Mouse (Mus musculus) limb, embryonic 11.5 days (tissue): ENCODE data around the gene Sox9. TPM values are rescaled to one million over a fixed set of nuclear protein-coding genes. Genes with fewer than 3 reads are reported as not detected.

ENCODE experiments used
- ATAC-seq: fragments of 200-750 bp; cut with Nextera tagmentation; 2 replicates; pipeline ENCODE4 v1.8.0; 2017; ENCODE audit warnings: low read depth; ENCODE audit not compliant: insufficient number of reproducible peaks, low FRiP score, low TSS enrichment
- DNase-seq: peaks from one replicate; pipeline ENCODE4 v3.0.0-alpha.2; 2015; ENCODE audit warnings: low spot score
- H3K27ac ChIP-seq: fragments of 300-500 bp; sonication (generic); replicated peaks from 2 replicates; pipeline ENCODE4 v1.5.1; 2014; ENCODE audit warnings: low read depth, mild to moderate bottlenecking, low read length
- H3K27me3 ChIP-seq: fragments of 300-500 bp; sonication (generic); 2 replicates; pipeline ENCODE4 v1.6.1; 2014; ENCODE audit warnings: mild to moderate bottlenecking, low read length, mixed read lengths; ENCODE audit not compliant: control insufficient read depth, insufficient read depth
- H3K36me3 ChIP-seq: fragments of 300-500 bp; sonication (generic); 2 replicates; pipeline ENCODE4 v1.6.1; 2014; ENCODE audit warnings: mild to moderate bottlenecking, low read length, moderate library complexity, mixed read lengths; ENCODE audit not compliant: control insufficient read depth, insufficient read depth
- H3K4me1 ChIP-seq: fragments of 300-500 bp; sonication (generic); 2 replicates; pipeline ENCODE4 v1.6.1; 2014; ENCODE audit warnings: low read length, mixed read lengths; ENCODE audit not compliant: control insufficient read depth, insufficient read depth
- H3K4me2 ChIP-seq: fragments of 300-500 bp; sonication (generic); 2 replicates; pipeline ENCODE4 v1.6.1; 2014; ENCODE audit warnings: low read depth, mild to moderate bottlenecking, moderate library complexity; ENCODE audit not compliant: severe bottlenecking
- H3K4me3 ChIP-seq: fragments of 300-500 bp; sonication (generic); 2 replicates; pipeline ENCODE4 v1.5.1; 2014; ENCODE audit warnings: low read depth, low read length
- H3K9ac ChIP-seq: fragments of 300-500 bp; sonication (generic); 2 replicates; pipeline ENCODE4 v1.6.1; 2014; ENCODE audit warnings: mild to moderate bottlenecking, low read length
- H3K9me3 ChIP-seq: fragments of 300-500 bp; sonication (generic); 2 replicates; pipeline ENCODE4 v1.6.1; 2016; ENCODE audit warnings: low read length; ENCODE audit not compliant: control insufficient read depth
- WGBS: fragments of 180-500 bp; shearing (Covaris S2); extraction: QIAGEN DNeasy Blood & Tissue Kit; methylation state at CpG from one replicate; pipeline ENCODE4 v1.1.7; 2014; 5-methylcytosine and 5-hydroxymethylcytosine counted together
- polyA plus RNA-seq: library from polyadenylated mRNA; unstranded; fragments of >200 nt; fragmentation: Nextera tagmentation; extraction: Ambion mirVana; gene quantifications from 2 replicates; pipeline ENCODE4 v1.2.1, GENCODE M21; 2014

The Sox9 gene
- polyA plus RNA-seq, 1 experiment from 2014 or later: 215 TPM

GRCm38 (mm10) chr11:112828553-112829287 is 46.7 kb downstream of the Sox9 start:
- DNase-seq (no peak), ATAC-seq (no peak)
- Histone ChIP-seq H3K27ac (no peak overlapping the region), H3K4me2 (no peak overlapping the region), H3K9me3 (no peaks in the 10 kb centered on the region), H3K4me1 (peaks cover 6% of the 10 kb centered on the region), H3K36me3 (no peaks in the 10 kb centered on the region), H3K4me3 (no peak overlapping the region), H3K9ac (no peak overlapping the region), H3K27me3 (no peaks in the 10 kb centered on the region)
- 57% methylated on average over 9 of the region's 9 CpGs for WGBS

- H3K9me3 ChIP-seq: no peaks in the 10 kb centered on the region
- no peak overlapping the region for H3K4me2 ChIP-seq
- DNase-seq (no peak), ATAC-seq (no peak)
- no peak overlapping the region for H3K4me3 ChIP-seq
- H3K4me1 ChIP-seq: peaks cover 14% of the 10 kb centered on the region
- H3K27me3 ChIP-seq: no peaks in the 10 kb centered on the region
- no peaks in the 10 kb centered on the region for H3K36me3 ChIP-seq
- 57% methylated on average over 11 of the region's 11 CpGs for WGBS
- no peak overlapping the region for H3K27ac ChIP-seq
- no peak overlapping the region for H3K9ac ChIP-seq
Observed at GRCm38 (mm10) chr11:112834245-112835005, 52.4 kb downstream of the Sox9 start.

- Histone ChIP-seq H3K27ac (no peak overlapping the region), H3K36me3 (no peaks in the 10 kb centered on the region), H3K9ac (no peak overlapping the region), H3K4me1 (peaks cover 14% of the 10 kb centered on the region), H3K9me3 (no peaks in the 10 kb centered on the region), H3K4me2 (no peak overlapping the region), H3K4me3 (no peak overlapping the region), H3K27me3 (no peaks in the 10 kb centered on the region)
- 20% methylated on average over 7 of the region's 7 CpGs for WGBS
- ATAC-seq: peak; percentile 49; the same call in 1 of the 2 replicates
- DNase-seq: peak; percentile 51
Observed at GRCm38 (mm10) chr11:112835468-112836092, 53.6 kb downstream of the Sox9 start.
